Mouse (Mus musculus) adipocyte (in vitro differentiated cells): ENCODE data around the gene Parvb.
A peak's percentile ranks its signal among the peaks of the same experiment; 100 is the strongest.

Source experiments
- DNase-seq: peaks from one replicate; pipeline ENCODE4 v3.0.0-alpha.2; 2016; ENCODE audit warnings: low spot score

The Parvb gene

DNA sequence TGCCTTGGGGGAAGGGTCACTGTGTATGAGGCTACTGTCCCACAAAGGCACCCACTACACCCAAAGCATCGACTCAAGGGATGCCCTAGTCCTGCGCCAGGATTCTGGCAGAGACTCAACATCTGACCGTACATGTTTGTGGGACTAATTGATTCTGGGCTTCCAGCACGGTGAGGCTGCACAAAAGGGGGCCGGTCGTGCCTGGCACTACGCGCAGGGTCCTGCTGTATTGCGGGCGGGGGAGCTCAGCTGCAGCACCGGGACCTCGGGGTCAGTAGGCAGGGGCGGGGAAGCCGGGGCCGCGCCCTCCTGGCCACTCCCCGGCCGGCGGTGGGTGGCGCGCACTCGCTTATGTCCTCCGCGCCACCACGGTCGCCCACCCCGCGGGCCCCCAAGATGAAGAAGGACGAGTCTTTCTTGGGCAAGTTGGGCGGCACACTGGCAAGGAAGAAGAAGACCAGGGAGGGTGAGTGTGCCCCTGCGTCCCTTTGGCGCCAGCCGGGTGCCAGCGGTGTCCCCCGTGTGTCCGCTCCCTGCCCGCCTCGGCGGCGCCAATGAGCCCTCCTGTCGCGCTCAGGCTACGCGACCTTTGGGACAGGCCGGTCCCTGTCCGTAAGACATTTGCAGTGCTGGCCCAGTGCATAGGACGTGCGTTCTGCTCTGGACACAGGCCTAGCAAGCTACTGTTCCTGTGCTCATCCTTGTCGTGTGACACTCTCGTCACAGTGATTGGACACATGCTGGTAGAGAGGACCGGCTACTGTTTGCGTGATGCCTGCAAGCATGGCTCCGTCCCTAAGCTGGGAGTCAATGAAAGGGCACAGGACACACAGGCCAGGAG, at the start of gene Parvb:
TSS of gene Parvb (plus strand) at position 323 of the 841 bp plus-strand sequence.
- DNase-seq, result peak; percentile 14

DNA sequence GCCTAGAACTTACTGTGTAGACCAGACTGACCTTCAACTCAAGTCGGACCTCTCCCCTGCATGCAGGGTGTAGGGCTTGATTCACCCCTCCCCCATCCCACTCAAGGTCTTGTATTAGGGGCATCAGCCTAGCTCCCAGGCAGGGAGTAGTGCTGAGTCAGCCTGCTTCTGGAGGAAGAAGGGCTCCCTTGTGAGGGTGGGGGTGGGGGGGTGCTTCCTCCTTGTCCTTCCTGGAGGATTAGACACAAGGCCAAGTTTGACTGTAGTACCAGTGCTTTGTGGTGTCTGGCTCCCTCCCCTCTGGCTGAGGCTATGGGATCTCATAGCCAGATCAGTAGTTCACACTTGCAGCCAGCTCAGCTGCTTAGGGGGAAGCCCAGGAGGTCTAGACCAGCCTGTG, 47.9 kb upstream of the Parvb start:
- no peak for DNase-seq

DNA sequence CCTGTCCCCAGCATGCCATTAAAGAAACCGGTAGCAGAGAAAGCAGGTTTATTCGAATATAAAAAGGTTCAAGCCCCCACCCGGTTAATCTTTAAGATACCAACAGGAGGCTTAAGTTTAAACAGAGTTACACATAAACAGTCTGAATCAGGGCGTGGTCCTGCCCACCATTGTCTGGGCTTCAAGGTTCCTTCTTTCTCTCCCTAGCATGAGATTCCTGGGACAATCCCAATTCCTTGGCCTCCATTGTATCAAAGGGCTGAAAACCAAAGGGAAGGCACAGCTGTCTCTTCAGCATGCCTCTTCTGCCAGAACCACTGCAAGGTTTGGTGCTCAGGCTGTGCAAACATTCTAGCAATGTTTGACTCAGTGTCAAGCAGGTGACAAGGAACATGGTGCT, 45.6 kb upstream of the Parvb start:
- DNase-seq, result no peak

DNA sequence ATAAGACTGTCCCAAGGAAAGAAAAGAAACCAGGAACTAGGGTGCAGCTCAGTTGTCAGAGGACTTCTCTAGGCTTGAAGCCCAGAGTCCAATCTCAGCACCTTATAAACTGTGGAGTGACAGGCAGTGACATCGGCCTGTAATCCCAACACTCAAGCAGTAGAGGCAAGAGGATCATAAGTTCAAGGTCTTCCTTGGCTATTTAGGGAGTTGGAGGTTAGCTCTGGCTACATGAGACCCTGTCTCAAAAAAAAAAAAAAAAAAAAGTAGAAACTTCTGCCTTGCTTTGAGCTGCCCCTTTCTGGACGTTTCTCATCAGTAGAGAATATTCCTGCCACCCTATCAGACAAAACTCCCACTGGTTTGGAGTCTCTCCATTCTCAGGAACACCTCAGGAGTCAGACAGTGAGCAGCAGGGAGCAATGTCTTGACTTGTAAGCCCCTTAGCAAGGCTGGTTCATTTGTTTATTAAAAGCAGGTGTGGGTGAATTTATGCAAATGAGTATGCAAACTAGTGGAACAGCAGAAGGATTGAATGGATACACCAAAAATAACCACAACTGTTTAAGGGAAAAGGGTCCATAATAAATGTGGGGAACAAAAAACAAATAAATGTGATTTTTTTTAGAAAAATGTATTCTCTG, 42.8 kb upstream of the Parvb start:
- no peak for DNase-seq

DNA sequence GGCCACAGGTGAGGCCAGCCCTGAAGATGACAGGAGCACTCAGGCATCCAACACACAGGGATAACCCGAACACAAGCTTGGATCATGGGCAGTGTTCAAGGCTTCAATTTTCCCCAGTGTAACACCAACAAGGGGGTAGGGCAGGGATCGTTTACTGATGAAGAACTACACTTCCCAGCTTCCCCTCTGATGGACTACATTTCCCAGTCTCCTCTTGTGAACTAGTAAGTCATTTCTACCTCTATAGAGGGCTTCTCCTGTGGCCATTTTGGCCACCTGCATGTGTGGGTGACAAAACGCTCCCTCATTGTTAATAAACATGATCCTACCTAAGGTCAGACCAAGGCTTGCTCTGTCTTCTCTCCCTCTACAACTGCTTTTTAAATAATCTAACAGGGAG, 42.0 kb upstream of the Parvb start:
- peak; percentile 40 for DNase-seq

DNA sequence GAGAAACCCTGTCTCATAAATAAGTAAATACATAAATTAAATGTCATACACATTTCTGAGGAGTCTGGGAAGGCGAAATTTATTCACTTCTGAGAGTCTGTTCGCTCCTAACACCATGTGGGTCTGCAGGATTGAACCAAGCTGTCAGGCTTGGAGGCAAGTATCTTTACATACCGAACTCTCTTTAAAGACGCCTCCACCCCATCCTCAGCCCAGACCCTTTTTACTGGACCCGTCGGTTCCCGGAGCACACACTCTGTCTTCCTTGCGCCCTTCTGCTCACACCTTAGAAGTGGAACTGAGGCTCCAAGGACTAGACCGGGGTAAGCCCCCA, 40.2 kb upstream of the Parvb start:
- DNase-seq, result no peak

DNA sequence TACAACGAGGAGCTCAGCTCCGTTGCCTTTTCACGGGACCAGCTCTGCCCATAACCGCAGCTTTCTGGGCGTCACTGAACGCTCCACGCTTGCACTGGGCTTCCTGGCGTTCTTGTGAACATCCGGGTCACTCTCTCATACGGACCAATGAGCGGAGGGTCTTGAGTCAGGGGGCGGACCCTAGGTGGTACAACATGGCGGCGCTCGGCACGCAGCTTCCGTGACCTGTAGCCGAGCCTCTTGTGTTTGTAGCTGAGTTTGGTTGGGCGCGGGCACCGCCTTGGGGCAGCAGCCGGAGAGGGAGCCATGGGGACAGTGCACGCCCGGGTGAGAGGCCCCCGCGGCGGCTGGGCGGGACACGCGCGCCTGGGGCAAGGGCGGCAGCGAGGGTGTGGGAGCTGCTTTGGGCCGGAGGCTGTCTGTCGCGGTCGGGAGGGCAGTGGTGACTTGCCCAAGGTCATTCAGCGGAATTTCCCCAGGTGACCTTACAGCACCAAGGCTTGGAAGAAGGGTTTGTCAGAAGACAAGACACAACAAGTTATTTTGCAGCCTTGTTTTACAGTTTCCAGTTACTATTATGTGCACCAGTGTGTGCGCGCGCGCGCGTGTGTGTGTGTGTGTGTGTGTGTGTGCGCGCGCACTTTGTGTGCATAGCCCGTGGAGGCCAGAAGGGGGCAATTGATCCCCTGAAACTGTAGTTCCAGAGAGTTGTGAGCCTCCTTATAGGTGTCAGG, 39.6 kb upstream of the Parvb start, which contains the start of gene Samm50:
TSS of gene Samm50 (plus strand) at position 184 of the 734 bp plus-strand sequence.
- peak; percentile 95 for DNase-seq

DNA sequence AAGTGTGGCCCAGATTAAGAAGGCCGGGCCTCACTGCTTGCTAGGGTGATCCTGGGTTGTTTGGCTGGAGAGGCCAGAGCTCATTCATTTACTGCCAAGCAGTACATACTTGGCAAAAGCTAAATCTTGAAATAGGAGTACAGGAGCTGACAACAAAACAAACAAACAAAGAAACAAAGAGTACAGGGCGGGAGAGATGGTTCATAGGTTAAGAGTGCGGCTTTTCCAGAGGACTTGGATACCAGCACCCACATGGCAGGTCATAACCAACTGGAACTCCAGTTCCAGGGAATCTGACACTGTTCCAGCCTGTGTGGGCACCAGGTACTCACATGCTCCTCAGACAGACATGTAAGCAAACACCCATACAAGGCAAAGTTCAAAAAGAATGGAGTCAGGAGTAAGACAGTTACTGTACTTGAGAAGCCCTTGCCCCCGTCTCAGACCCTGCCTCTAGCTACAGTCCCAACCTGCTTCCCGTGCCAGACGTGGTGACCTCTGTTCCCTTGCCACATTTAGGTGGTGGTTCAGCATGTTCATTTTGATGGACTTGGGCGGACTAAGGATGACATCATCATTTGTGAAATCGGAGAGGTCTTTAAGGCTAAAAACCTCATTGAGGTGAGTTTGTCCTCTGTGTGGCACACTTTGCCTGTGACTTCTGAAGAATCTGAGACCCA, 35.2 kb upstream of the Parvb start:
- DNase-seq, result peak; percentile 32

DNA sequence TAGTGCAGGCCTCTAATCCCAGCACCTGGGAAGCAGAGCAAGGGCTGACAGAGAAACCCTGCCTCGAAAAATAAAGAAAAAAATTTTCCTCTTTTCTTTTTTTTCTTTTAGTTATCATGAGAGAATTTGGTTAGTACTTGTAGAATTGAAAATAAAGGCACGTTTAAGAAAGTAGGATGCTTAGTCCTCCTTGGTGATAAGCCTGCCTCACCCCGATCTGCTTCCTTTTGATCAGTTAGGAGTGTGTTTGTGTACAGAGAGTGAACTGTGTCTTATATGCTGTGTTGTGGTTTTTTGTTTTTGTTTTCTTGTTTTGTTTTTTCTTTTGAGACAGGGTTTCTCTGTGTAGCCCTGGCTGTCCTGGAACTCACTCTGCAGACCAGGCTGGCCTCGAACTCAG, 24.5 kb upstream of the Parvb start:
- no peak for DNase-seq

DNA sequence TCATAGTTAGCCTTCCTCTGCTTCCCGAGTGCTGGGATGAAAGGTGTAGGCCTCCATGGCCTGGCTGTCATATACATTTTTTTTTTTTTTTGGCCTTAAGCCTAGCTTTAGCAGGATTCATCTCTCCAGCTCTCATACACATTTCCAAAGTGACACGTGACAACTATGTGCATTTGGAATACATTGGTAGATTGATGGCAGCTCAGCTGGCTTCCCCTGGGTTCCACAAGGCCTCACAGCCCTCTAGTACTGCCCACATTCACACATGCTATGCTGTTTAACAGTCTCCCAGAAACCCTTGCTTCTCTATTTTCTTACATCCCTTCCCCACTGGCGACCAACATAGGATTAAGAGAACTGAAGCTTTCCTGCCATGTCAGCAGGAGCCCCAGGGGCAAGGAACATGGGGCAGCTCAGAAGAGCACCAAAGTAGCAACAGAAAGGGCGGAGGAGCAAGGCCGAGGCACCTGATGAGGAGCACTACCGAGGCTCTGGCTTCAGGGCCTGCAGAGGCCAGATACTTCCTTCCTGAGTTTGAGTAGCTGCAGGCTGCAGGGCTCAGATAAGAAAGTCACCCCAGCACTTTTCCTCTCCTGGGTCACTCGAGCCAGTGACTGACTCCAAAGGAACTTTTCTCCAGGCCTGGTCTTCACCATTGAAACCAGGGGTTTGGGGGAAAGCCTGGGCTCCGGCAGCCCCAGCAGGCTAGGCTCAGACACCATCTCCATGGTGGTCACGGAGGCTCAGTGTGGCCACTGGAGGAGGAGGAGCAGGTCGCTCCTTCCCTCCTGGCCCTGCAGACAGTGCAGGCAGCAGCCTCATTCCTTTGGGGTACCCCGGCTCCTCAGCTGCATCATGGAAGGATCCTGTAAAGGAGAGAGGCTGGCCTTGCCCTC, 22.1 kb upstream of the Parvb start:
- no peak for DNase-seq

DNA sequence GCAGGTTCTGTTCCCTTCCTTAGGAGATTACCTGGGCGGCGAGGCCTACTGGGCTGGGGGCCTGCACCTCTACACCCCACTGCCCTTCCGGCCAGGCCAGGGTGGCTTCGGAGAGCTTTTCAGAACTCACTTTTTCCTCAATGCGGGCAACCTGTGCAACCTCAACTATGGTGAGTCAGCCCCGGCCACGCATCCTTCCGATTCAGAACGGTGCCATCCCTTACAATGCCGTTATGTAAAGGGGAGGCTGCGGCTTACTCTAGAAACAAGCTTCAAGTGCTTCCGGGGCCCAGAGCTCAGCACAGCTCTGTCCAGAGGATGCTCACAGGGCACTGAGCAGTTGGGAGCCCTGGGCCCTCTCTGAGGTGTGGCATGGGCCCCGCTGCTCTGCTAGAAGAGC, 21.4 kb upstream of the Parvb start:
- DNase-seq, result no peak

DNA sequence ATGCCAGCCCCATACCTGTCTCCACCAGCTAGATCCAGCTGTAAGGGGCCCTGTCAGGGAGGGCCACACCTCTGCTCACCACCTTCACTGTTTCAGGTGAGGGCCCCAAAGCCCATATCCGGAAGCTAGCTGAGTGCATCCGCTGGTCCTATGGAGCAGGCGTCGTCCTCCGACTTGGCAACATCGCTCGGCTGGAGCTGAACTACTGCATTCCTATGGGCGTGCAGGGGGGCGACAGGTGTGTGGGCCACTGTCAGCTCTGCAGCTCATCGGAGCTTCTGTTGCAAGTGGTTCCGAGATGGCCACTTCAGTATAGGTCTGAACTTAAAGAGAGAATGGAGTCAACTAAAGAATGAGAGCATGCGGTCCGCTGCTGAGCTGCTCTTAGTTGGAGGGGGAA, 20.9 kb upstream of the Parvb start:
- DNase-seq, result no peak

DNA sequence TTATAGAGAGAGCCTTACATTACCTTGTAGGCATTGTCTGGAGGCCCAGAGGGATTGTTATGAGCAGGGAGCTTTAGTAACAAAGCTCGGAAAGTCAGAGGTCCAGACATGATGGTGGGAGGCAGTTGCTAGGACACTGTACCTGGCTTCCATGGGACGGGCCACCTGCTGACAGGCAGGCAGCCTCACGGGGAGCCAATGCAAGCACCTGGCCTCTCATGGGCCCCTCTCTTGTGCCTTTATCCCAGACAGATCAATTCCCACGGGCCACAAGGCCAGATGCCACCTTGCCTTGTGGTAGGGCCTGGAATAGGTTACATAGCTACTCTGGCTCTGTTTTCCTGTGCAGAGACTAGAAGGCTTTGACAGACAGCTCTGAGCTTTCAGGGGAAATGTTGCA, 20.3 kb upstream of the Parvb start:
- DNase-seq, result no peak

DNA sequence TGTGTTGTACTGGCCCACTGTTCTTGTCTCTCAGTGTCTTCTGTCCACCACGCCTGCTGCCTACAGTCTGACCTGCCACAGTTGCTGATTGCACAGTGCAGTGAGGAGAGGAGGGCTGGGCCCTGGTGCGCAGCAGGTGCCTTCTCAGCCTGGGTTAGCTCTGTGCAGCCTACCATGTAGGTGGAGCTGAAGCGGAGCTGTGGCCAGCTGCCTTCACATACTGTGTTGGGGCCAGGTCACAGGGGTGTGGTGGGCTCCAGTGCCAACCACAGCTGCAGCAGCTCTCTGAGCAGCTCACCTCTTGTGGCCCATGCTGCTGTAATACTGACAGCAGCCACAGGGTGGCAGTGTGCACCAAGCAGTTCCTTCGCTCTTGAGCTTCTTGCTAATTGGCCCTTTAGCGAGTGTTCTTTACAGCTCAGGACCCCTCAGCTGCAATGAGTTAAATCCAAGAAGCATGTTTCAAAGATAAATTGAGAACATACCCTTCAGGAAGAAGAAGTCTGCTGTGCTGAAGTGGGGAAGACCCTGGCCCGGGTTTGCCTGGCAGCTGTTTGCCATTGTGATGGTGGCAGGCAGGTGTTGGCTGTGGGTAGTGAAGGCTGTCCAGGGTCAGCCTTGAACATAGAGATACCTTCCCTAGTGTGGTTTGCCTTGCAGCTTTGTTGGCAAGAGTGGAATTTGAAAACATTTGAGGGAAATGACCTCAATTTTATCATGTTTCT, 19.6 kb upstream of the Parvb start:
- peak; percentile 86 for DNase-seq

DNA sequence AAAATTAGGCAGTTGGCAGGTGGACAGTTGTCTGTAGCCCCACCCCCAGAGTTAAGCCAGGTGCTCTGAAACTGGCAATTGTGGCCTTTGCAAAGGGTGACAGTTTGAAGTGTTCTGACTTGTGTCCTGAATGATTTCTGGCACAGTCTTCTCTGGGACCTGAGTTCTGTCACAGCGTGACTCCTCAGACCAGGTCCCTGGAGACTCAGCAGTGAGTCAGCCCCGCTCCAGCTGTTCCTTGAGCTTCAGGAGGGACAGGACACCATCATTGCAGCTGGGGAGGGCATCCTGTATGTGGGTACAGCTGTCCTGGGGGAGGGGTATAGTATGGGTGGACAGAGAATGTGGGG, 19.1 kb upstream of the Parvb start:
- DNase-seq, result peak; percentile 33

DNA sequence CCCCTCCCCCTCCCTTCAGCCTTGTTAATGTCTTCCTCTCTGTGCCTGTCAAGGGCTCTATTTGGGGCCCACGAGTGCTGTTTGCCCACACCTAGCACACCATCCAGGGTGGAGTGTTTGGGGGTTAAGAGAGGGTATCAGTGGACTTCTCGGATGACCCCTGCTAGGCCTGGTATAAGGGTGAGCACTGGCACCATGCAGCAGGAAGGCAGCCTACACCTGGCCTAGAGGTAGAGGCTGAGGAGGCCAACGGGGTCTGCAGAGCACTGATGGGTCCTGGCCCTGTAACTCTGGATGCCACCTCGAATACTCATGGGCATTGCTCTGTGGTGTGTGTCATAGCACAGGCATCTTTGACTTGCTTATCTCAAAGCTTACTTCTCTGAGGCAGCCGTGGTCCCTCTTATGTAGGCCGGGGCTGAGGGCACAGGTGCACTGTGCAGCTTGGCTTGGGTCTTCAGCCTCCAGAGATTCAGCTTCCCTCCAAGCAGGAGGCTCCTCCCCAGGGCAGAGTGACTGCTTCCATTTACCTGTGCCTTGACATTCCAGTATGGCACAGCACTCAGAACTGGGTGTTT, 18.6 kb upstream of the Parvb start:
- no peak for DNase-seq

DNA sequence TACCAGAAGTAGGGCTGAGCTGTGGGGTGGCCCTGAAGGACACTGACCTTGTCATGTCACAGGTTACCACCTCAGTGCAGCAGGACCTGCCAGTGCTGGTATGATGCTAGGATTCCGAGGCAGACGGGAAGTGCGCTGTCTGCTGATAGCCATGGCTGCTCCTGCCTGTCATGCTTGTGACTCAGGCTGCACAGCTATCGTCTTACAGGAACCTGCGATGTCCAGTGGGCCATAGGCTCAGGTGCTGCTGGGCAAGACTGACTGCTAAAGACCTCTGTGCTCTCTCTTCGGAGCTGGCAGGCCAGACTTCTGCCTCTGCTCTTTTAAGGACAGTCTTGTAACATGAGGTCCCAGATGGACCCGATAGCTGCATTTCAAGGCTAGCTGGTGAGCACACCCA, 17.4 kb upstream of the Parvb start:
- no peak for DNase-seq

DNA sequence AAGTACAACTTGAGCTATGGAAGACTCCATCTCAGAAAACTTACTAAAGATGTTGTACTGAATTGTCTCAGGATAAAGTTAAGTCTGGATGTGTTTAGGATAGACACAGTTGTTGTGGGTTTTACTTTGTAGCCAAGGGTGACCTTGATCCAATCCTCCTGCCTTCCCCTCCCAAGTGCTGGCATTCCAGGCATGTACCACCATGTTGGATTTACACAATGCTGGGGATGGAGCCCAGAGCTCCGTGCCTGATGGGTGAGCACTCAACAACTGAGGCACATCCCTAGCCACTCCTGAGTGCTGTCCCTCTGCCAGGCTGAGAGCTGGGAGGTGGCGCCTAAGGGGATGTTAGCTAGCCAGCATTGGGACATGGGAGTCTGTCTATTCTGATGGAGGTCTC, 16.6 kb upstream of the Parvb start:
- DNase-seq, result no peak

DNA sequence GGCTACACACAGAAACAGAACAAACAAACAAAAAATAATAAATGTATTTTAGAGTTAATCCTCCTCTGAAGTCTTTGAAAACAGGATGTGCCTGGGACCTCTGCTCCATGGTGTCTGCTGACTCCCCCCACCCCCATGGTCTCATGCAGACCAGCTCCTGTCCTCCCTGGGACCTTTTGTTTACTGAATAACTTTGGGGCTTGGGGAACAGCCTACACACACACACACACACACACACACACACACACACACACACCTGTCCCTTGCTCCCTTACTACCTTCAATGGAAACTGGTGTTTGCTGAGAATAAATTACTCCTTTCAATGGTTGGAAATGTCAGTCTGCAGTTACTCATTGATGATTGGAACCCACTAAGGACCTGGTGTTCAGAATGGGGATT, 15.8 kb upstream of the Parvb start:
- DNase-seq, result no peak

DNA sequence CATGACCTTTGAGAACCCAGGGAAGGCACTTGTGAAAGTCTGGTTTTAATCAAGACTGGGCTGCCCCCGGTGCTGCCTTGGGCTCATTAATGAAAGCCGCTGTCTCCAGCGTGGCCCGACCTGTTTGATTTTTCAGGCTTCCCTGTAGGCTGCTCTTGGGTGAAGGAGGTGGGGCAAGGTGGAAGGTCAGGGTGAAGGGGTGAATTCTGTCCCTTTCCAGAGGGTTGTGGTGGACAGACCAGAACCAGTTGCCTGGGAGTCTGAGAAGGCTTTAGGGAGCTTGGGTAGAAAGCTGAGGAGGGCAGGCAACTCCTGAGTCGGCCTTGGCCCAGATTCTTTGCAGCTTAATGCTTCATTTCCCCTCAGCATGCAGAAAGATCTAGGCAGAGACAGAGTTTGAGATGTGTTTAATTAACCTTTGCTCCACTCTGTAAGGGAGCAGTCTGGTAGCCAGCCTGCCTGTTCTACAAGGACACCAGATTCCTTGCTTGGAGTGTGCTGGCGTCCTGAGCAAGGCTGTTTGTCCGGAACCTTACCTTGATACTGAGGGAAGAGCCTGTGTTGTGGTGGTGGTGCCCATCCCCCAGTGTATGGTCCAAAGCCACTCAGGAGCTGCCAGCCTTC, 15.3 kb upstream of the Parvb start:
- peak; percentile 13 for DNase-seq
